24 mouse cellular contexts compared by ENCODE assay signal in the genomic region with DNA sequence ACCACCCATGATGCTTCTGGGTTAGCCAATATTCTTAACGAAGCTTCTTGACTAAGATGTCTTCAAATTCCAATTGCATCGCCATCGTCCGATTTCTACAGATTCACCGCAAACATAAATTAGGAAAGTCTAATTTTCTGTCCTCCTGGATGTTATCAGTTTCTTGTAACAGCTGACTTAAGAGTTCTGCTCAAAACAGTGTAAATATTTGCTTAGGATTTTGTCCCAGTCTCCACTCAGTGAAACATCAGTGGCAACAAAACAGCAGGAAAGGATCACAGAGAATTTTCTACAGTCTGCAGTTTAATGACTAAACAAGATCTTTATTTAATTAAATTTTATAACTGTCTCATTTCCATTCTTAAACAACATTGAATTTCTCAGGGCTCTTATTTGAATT.
DNase-seq lines count a peak whose midpoint lies in the region; ATAC-seq and TF ChIP-seq lines count a peak whose summit lies in the region.
"Had no signal": no experiment of that assay in that cellular context is flagged by ENCODE, and none has a peak within 500 bp of the region (broad histone marks: within the 10 kb centered on the region; RNA-seq: fewer than 3 reads in every experiment).

No protein-coding gene starts in this region.

- no peaks in the 10 kb centered on the region for H3K9me3 ChIP-seq in lung, embryonic 14.5 days (ENCODE audit: low read depth, low read length)
- H3K9me3 ChIP-seq in stomach, embryonic 16.5 days (replicated peaks; ENCODE audit: control insufficient read depth, low read length): no peaks in the 10 kb centered on the region
- H3K9me3 ChIP-seq: embryonic facial prominence, embryonic 12.5 days; forebrain, embryonic 15.5 days; hindbrain, embryonic 13.5 days; megakaryocyte, embryonic 14.5 days; neural tube, embryonic 13.5 days had no signal

- no peaks in the 10 kb centered on the region for H3K36me3 ChIP-seq in kidney, adult 2 months (ENCODE audit: control insufficient read depth, insufficient read depth, low read length)
- H3K36me3 ChIP-seq in lung, embryonic 14.5 days (ENCODE audit: insufficient read depth): no peaks in the 10 kb centered on the region
- H3K36me3 ChIP-seq in stomach, embryonic 16.5 days (ENCODE audit: control insufficient read depth, insufficient read depth, low read length): no peaks in the 10 kb centered on the region
- H3K36me3 ChIP-seq: embryonic facial prominence, embryonic 12.5 days; forebrain, embryonic 15.5 days; hindbrain, embryonic 13.5 days; neural tube, embryonic 13.5 days had no signal

- TF ChIP-seq CTCF in kidney, adult 2 months (conservative IDR thresholded peaks at IDR 0.05; ENCODE audit: insufficient read depth, insufficient read length, low read depth, low read length): no peak
- TF ChIP-seq CTCF in lung, embryonic 14.5 days (IDR thresholded peaks at IDR 0.05; ENCODE audit: low read depth): no peak

- no peak overlapping the region for H3K4me2 ChIP-seq in lung, embryonic 14.5 days
- H3K4me2 ChIP-seq in stomach, embryonic 16.5 days (ENCODE audit: low read depth, low read length): no peak overlapping the region
- H3K4me2 ChIP-seq: embryonic facial prominence, embryonic 12.5 days; forebrain, embryonic 15.5 days; hindbrain, embryonic 13.5 days; neural tube, embryonic 13.5 days had no signal

- H3K4me1 ChIP-seq in kidney, adult 2 months (ENCODE audit: control insufficient read depth, insufficient read depth, low read length): no peaks in the 10 kb centered on the region
- peaks cover 19% of the 10 kb centered on the region for H3K4me1 ChIP-seq in lung, embryonic 14.5 days (ENCODE audit: insufficient read depth)
- H3K4me1 ChIP-seq in stomach, embryonic 16.5 days (ENCODE audit: control insufficient read depth, insufficient read depth, low read length): peaks cover 11% of the 10 kb centered on the region
- H3K4me1 ChIP-seq: forebrain, embryonic 15.5 days; hindbrain, embryonic 13.5 days; megakaryocyte, embryonic 14.5 days; neural tube, embryonic 13.5 days had no signal

- no peaks in the 10 kb centered on the region for H3K27me3 ChIP-seq in kidney, adult 2 months (replicated peaks; ENCODE audit: control insufficient read depth, insufficient read depth, low read length)
- no peaks in the 10 kb centered on the region for H3K27me3 ChIP-seq in lung, embryonic 14.5 days (ENCODE audit: insufficient read depth, low read length)
- no peaks in the 10 kb centered on the region for H3K27me3 ChIP-seq in stomach, embryonic 16.5 days (ENCODE audit: control insufficient read depth, insufficient read depth, low read length)
- H3K27me3 ChIP-seq: CH12.LX; embryonic facial prominence, embryonic 12.5 days; forebrain, embryonic 15.5 days; hindbrain, embryonic 13.5 days; megakaryocyte, embryonic 14.5 days; neural tube, embryonic 13.5 days had no signal

- peak; percentile 53 for DNase-seq in heart, adult 8-10 months (ENCODE audit: low spot score)
- DNase-seq in heart, adult 11 months: no peak
- peak; percentile 35 for DNase-seq in kidney, adult 2 months
- no peak for DNase-seq in kidney, postnatal 14 days
- DNase-seq in lung, embryonic 14.5 days: peak; percentile 55
- no peak for DNase-seq in lung, adult 18-20 months
- DNase-seq: adrenal gland, postnatal 14 days; cerebellum, adult 9-11 months; gastrocnemius, postnatal 14 days; left cerebral cortex, postnatal 4 days; liver; lung, adult 2 months; midbrain, embryonic 14.5 days; right cerebral cortex, adult 18-20 months; thymus, adult 18-20 months; thymus, postnatal 4 days had no signal

- TF ChIP-seq POLR2A in kidney, adult 2 months (IDR thresholded peaks at IDR 0.05; ENCODE audit: low read depth, low read length): no peak

- no peak overlapping the region for H3K9ac ChIP-seq in lung, embryonic 14.5 days
- no peak overlapping the region for H3K9ac ChIP-seq in stomach, embryonic 16.5 days (ENCODE audit: low read length)
- H3K9ac ChIP-seq: embryonic facial prominence, embryonic 12.5 days; forebrain, embryonic 15.5 days; hindbrain, embryonic 13.5 days; neural tube, embryonic 13.5 days had no signal

- no peak for ATAC-seq in lung, embryonic 14.5 days (ENCODE audit: insufficient read depth)
- ATAC-seq in stomach, embryonic 16.5 days (ENCODE audit: insufficient read depth, low FRiP score): no peak
- ATAC-seq: forebrain, embryonic 15.5 days; inflammation-experienced regulatory T-cells, adult 6 months had no signal

- WGBS in kidney, adult 2 months: 50% methylated on average over 5 of the region's 5 CpGs
- WGBS in lung, embryonic 14.5 days: 45% methylated on average over 5 of the region's 5 CpGs
- 61% methylated on average over 5 of the region's 5 CpGs for WGBS in stomach, embryonic 16.5 days

- H3K27ac ChIP-seq in kidney, adult 2 months (ENCODE audit: insufficient read depth, low read depth, low read length): no peak overlapping the region
- H3K27ac ChIP-seq in lung, embryonic 14.5 days (ENCODE audit: low read depth): 0 out of 2 replicates have a peak overlapping the region, but pooled peaks have one; percentile 26
- peak overlapping the region; percentile 16; the same call in 1 of the 2 replicates for H3K27ac ChIP-seq in stomach, embryonic 16.5 days (ENCODE audit: low read length)
- H3K27ac ChIP-seq: embryonic facial prominence, embryonic 12.5 days; forebrain, embryonic 15.5 days; hindbrain, embryonic 13.5 days; neural tube, embryonic 13.5 days had no signal

- H3K4me3 ChIP-seq in kidney, adult 2 months (ENCODE audit: insufficient read depth, low read depth, low read length): no peak overlapping the region
- H3K4me3 ChIP-seq in lung, embryonic 14.5 days (ENCODE audit: low read depth, low read length): no peak overlapping the region
- H3K4me3 ChIP-seq in stomach, embryonic 16.5 days (replicated peaks; ENCODE audit: low read length): no peak overlapping the region
- H3K4me3 ChIP-seq: embryonic facial prominence, embryonic 12.5 days; forebrain, embryonic 15.5 days; hindbrain, embryonic 13.5 days; megakaryocyte, embryonic 14.5 days; neural tube, embryonic 13.5 days had no signal

Comparison
In these comparisons a context has a peak if more than half of its experiments do, and no peak if none do; other contexts are left out.
1. DNase-seq: peak in heart, adult 8-10 months (single experiment), kidney, adult 2 months (single experiment) and lung, embryonic 14.5 days (single experiment); none in heart, adult 11 months (single experiment), kidney, postnatal 14 days (single experiment) and lung, adult 18-20 months (0 of 2).